Comparison of ENCODE assay signal across 8 mouse cellular contexts in the genomic region with DNA sequence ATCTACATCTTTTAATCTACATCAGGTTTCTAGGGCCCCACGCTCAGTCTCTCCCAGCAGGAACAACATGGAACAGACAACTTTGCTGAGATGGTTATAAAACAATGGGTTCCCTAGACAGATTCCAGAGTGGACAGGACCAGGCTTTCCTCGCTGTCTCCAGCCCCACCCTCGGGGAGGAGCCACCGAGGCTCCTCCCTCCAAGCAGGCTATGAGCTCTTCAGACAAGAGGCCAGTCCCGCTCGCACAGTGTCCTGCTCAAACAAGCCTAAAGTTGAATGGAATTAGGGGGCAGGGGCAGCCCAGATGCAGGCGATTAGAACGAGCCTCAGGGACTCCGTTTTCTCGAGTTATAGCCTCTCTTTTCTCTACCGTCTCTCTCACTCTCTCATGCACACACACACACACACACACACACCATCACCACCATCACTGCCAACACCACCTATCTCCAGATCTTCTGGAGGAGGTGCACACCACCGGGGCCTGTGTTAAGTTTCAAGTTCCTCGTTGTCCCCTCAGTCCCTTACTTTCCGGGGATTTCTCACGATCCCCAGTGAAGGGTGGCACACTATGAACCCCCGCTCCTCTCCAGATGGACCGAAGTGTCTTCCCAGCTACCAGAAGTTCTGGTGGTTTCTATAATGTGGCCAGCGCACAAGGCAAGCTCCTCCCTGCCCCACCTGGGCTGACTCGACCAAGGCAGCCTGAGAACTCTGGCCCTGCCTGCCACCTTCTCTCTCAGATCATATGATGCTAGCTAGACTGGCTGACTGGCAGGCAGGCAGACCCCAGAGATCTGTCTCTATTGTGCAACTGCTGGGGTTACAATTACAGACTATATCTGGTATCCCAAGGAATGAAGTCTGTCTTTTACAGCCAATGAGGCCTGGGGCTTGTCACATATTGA. TPM values are rescaled to one million over a fixed set of nuclear protein-coding genes. Genes with fewer than 3 reads are reported as not detected.
DNase-seq lines count a peak whose midpoint lies in the region; ATAC-seq and TF ChIP-seq lines count a peak whose summit lies in the region.

No protein-coding gene starts in this region.

- ATAC-seq in forebrain, embryonic 13.5 days: peak; percentile 48
- ATAC-seq in stomach, embryonic 15.5 days (ENCODE audit: insufficient read depth, low FRiP score, low read depth): 0 out of 2 replicates have a peak, but pooled peaks have one; percentile 23

- H3K36me3 ChIP-seq in forebrain, embryonic 13.5 days (ENCODE audit: poor library complexity, severe bottlenecking): peaks cover 16% of the 10 kb centered on the region
- no peaks in the 10 kb centered on the region for H3K36me3 ChIP-seq in stomach, embryonic 15.5 days

- peak overlapping the region; percentile 84 for H3K27ac ChIP-seq in forebrain, embryonic 13.5 days
- no peak overlapping the region for H3K27ac ChIP-seq in stomach, embryonic 15.5 days
- no peak overlapping the region for H3K27ac ChIP-seq in cerebellum, adult 2 months (ENCODE audit: insufficient read depth, low read length)

- WGBS in forebrain, embryonic 13.5 days: 15% methylated on average over 19 of the region's 19 CpGs
- 42% methylated on average over 19 of the region's 19 CpGs for WGBS in stomach, embryonic 15.5 days
- 32% methylated on average over 19 of the region's 19 CpGs for WGBS in cerebellum, adult 2 months

- H3K4me1 ChIP-seq in forebrain, embryonic 13.5 days: peaks cover 60% of the 10 kb centered on the region
- H3K4me1 ChIP-seq in stomach, embryonic 15.5 days: peaks cover 16% of the 10 kb centered on the region
- H3K4me1 ChIP-seq in cerebellum, adult 2 months (ENCODE audit: control insufficient read depth, insufficient read depth, low read length): no peaks in the 10 kb centered on the region

- H3K4me3 ChIP-seq in forebrain, embryonic 13.5 days: no peak overlapping the region
- H3K4me3 ChIP-seq in stomach, embryonic 15.5 days (replicated peaks): no peak overlapping the region
- no peak overlapping the region for H3K4me3 ChIP-seq in cerebellum, adult 2 months (replicated peaks; ENCODE audit: insufficient read depth, low read depth, low read length)

- peak overlapping the region; percentile 31; the same call in 1 of the 2 replicates for H3K9ac ChIP-seq in forebrain, embryonic 13.5 days
- no peak overlapping the region for H3K9ac ChIP-seq in stomach, embryonic 15.5 days

- H3K27me3 ChIP-seq in forebrain, embryonic 13.5 days: no peaks in the 10 kb centered on the region
- no peaks in the 10 kb centered on the region for H3K27me3 ChIP-seq in stomach, embryonic 15.5 days (replicated peaks)
- H3K27me3 ChIP-seq in cerebellum, adult 2 months (ENCODE audit: control insufficient read depth, insufficient read depth, low read length): no peaks in the 10 kb centered on the region

- TF ChIP-seq POLR2A in cerebellum, adult 2 months (IDR thresholded peaks at IDR 0.05; ENCODE audit: borderline replicate concordance, insufficient read depth, low read length): no peak

- peak overlapping the region; percentile 29 for H3K4me2 ChIP-seq in forebrain, embryonic 13.5 days
- no peak overlapping the region for H3K4me2 ChIP-seq in stomach, embryonic 15.5 days

- TF ChIP-seq CTCF in cerebellum, adult 2 months (IDR thresholded peaks at IDR 0.05; ENCODE audit: borderline replicate concordance, insufficient read depth, low read depth, low read length): no peak

- H3K9me3 ChIP-seq in forebrain, embryonic 13.5 days (replicated peaks): no peaks in the 10 kb centered on the region
- H3K9me3 ChIP-seq in stomach, embryonic 15.5 days: no peaks in the 10 kb centered on the region

- DNase-seq in right cerebral cortex, postnatal 14 days: peak; percentile 38
- DNase-seq in right cerebral cortex, adult 18-20 months: no peak
- peak; percentile 66 for DNase-seq in mesoderm, embryonic 11.5 days (ENCODE audit: low read depth, low spot score)
- no peak for DNase-seq in thymus, postnatal 14 days
- no peak for DNase-seq in layer of hippocampus, adult 9-10 months (ENCODE audit: low spot score)
- DNase-seq in cerebellum, adult 2 months: no peak

RNA-seq across cellular contexts. Expression of gene Cryba4, which starts 38.7 kb away (rescaled TPM):
- polyA plus RNA-seq in forebrain, embryonic 13.5 days (2015; fragmentation: Nextera tagmentation; extraction: Ambion mirVana): 0.42 and 1.6 TPM in 2 replicates
- 1.7 TPM in 2 replicates for polyA plus RNA-seq in stomach, embryonic 15.5 days (2015; fragmentation: Nextera tagmentation; extraction: Ambion mirVana)
- 0.51 and 0.52 TPM in 2 replicates for polyA plus RNA-seq in cerebellum, adult 2 months (2012; rRNA removed)

RNA-seq across cellular contexts. Expression of gene Crybb1, which starts 42.0 kb away (rescaled TPM):
- polyA plus RNA-seq in forebrain, embryonic 13.5 days (2015; fragmentation: Nextera tagmentation; extraction: Ambion mirVana): 2.1 TPM in 2 replicates
- 4.0 TPM in 2 replicates for polyA plus RNA-seq in stomach, embryonic 15.5 days (2015; fragmentation: Nextera tagmentation; extraction: Ambion mirVana)
- 1.3 and 1.9 TPM in 2 replicates for polyA plus RNA-seq in cerebellum, adult 2 months (2012; rRNA removed)

Comparison
In these comparisons a context has a peak if more than half of its experiments do, and no peak if none do; other contexts are left out.
1. DNase-seq: peak in right cerebral cortex, postnatal 14 days (single experiment) and mesoderm, embryonic 11.5 days (single experiment); none in right cerebral cortex, adult 18-20 months (single experiment), thymus, postnatal 14 days (single experiment), layer of hippocampus, adult 9-10 months (single experiment) and cerebellum, adult 2 months (0 of 2).